Mouse (Mus musculus): ENCODE measurements around the gene Tctex1d4.
A peak's percentile ranks its signal among the peaks of the same experiment; 100 is the strongest.

- no peak for TF ChIP-seq CTCF (conservative IDR thresholded peaks at IDR 0.05 in 1 of 2, IDR thresholded peaks at IDR 0.05 in 1 of 2; ENCODE audit: low read depth in 2 of 2, low read length in 2 of 2)
- TF ChIP-seq GABPA (IDR thresholded peaks at IDR 0.05; ENCODE audit: insufficient replicate concordance, low read depth, low read length): no peak
- TF ChIP-seq BHLHE40 (IDR thresholded peaks at IDR 0.05; ENCODE audit: low read depth, low read length): no peak
- TF ChIP-seq RAD21 (IDR thresholded peaks at IDR 0.05; ENCODE audit: low read depth, low read length): no peak
- TF ChIP-seq MAX (IDR thresholded peaks at IDR 0.05; ENCODE audit: low read length): no peak
- TF ChIP-seq SMC3 (IDR thresholded peaks at IDR 0.05; ENCODE audit: low read depth, low read length): no peak
- 0 out of 2 replicates have a peak, but pooled peaks have one; percentile 27 for TF ChIP-seq SIN3A (IDR thresholded peaks at IDR 0.05; ENCODE audit: low read length)
Observed at GRCm38 (mm10) chr4:117136034-117136433, 9.4 kb downstream of the Tctex1d4 start.
